Comparison of ENCODE assay signal across 8 mouse cellular contexts in genomic region chr4:106841303-106841702, GRCm38 (mm10). TPM values are rescaled to one million over a fixed set of nuclear protein-coding genes. Genes with fewer than 3 reads are reported as not detected.
A peak's percentile ranks its signal among the peaks of the same experiment; 100 is the strongest.
DNase-seq lines count a peak whose midpoint lies in the region; ATAC-seq and TF ChIP-seq lines count a peak whose summit lies in the region.

No protein-coding gene starts in this region.

- H3K9ac ChIP-seq in limb, embryonic 15.5 days: no peak overlapping the region

- no peak overlapping the region for H3K4me2 ChIP-seq in limb, embryonic 15.5 days

- peaks cover 26% of the 10 kb centered on the region for H3K4me1 ChIP-seq in testis, adult 2 months (ENCODE audit: control insufficient read depth, insufficient read depth, low read length)
- H3K4me1 ChIP-seq in limb, embryonic 15.5 days: peaks cover 57% of the 10 kb centered on the region

- 12% methylated on average over 7 of the region's 7 CpGs for WGBS in limb, embryonic 15.5 days

- no peaks in the 10 kb centered on the region for H3K27me3 ChIP-seq in testis, adult 2 months (ENCODE audit: control insufficient read depth, insufficient read depth, low read length)
- no peaks in the 10 kb centered on the region for H3K27me3 ChIP-seq in limb, embryonic 15.5 days

- no peak overlapping the region for H3K27ac ChIP-seq in testis, adult 2 months (ENCODE audit: control insufficient read depth, insufficient read depth, low read depth, low read length)
- H3K27ac ChIP-seq in limb, embryonic 15.5 days: peak overlapping the region; percentile 99

- peak; percentile 40 for DNase-seq in embryo, embryonic 11 days
- no peak for DNase-seq in embryo, embryonic 9.5 days (ENCODE audit: extremely low spot score)
- DNase-seq in testis, postnatal 10 days (ENCODE audit: low spot score): no peak
- DNase-seq in gastrocnemius, postnatal 25 days: no peak
- no peak for DNase-seq in frontal cortex, postnatal 25 days (ENCODE audit: low spot score in 2 of 2)

- ATAC-seq in limb, embryonic 15.5 days (ENCODE audit: insufficient number of reproducible peaks, low FRiP score, low TSS enrichment, low read depth): no peak
- no peak for ATAC-seq in inflammation-experienced regulatory T-cells, adult 6 months

- TF ChIP-seq POLR2A in testis, adult 2 months (IDR thresholded peaks at IDR 0.05; ENCODE audit: control insufficient read depth, low read depth, low read length): no peak

- H3K4me3 ChIP-seq in testis, adult 2 months (ENCODE audit: control insufficient read depth, low read depth, low read length): peak overlapping the region; percentile 32; the same call in 1 of the 2 replicates
- no peak overlapping the region for H3K4me3 ChIP-seq in limb, embryonic 15.5 days

- H3K36me3 ChIP-seq in testis, adult 2 months (ENCODE audit: control insufficient read depth, insufficient read depth, low read length): no peaks in the 10 kb centered on the region
- H3K36me3 ChIP-seq in limb, embryonic 15.5 days: no peaks in the 10 kb centered on the region

- H3K9me3 ChIP-seq in limb, embryonic 15.5 days: no peaks in the 10 kb centered on the region

- TF ChIP-seq CTCF in testis, adult 2 months (IDR thresholded peaks at IDR 0.05; ENCODE audit: control insufficient read depth, insufficient read depth, insufficient replicate concordance, low read depth, low read length): no peak

RNA-seq across cellular contexts. Expression of gene Acot11, which starts 36.5 kb away (rescaled TPM):
- 0.93 and 1.0 TPM in 2 replicates for polyA plus RNA-seq in testis, adult 2 months (2012; rRNA removed)
- polyA plus RNA-seq in limb, embryonic 15.5 days (2015; fragmentation: Nextera tagmentation; extraction: Ambion mirVana): 4.0 and 4.8 TPM in 2 replicates
- 1 to 10 TPM; 3.5 to 9.2 (median 5.8) TPM for polyA plus RNA-seq in inflammation-experienced regulatory T-cells, adult 6 months (2017; shearing (Covaris generic))
- 10 to 100 TPM in 1 of 2 experiments, 1 to 10 TPM in 1; 7.8 to 14.3 TPM for total RNA-seq in gastrocnemius, postnatal 25 days (2021)
